Mouse (Mus musculus) kidney, adult 2 months (tissue): ENCODE results near the gene Pip4k2c.

Experiments used
- CTCF ChIP-seq: fragments of 200-500 bp; conservative IDR thresholded peaks from 2 replicates; pipeline ENCODE4 v1.5.1; 2011; ENCODE audit warnings: low read depth, mild to moderate bottlenecking, control low read depth, low read length, moderate library complexity, mixed read lengths; ENCODE audit not compliant: insufficient read depth, insufficient read length
- POLR2A ChIP-seq: fragments of 200-500 bp; IDR thresholded peaks from one replicate; pipeline ENCODE4 v1.6.1; 2011; ENCODE audit warnings: low read depth, low read length, control low read depth

DNA sequence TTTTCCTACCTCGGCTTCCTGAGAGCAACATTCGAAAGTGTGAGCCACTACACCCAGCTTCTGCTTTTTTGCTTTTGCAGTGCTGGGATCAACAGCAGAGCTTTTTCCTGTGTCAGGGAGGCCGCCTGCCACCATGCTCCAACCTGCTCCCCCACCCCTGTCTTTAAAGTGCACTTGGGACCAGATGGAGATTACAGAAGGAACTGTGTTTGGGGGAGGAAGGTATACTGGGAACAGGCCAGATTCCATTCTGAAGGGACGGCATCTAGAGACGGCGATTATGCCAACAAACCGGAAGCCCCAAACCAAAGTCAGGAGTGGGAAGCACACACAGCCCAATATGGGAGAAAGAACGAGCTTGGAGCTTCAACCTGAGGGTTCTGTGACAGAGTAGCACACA, 15.8 kb upstream of the Pip4k2c start:
- TF ChIP-seq CTCF = no peak
- TF ChIP-seq POLR2A = no peak
